Mouse (Mus musculus) G1E (cell line): ENCODE data around the gene Trim28.

Experiments
- CTCF ChIP-seq: IDR thresholded peaks from 2 replicates; pipeline ENCODE4 v1.5.1; 2012; ENCODE audit warnings: low read depth, low read length, inconsistent platforms, mixed read lengths
- TAL1 ChIP-seq: conservative IDR thresholded peaks from 2 replicates; pipeline ENCODE4 v1.6.1; 2012; ENCODE audit warnings: low read depth, low read length, inconsistent platforms, mixed read lengths

- TF ChIP-seq CTCF (no peak), TAL1 (no peak)
Observed at GRCm38 (mm10) chr7:13003380-13003779, 4.5 kb downstream of the Trim28 start.
